Mouse (Mus musculus) limb, embryonic 14.5 days (tissue): ENCODE measurements at regions not wholly inside any gene's neighbourhood (a gene's known extent, or its start where the extent isn't known, plus 50 kb on each side); places are given as distances from the start of the nearest gene placed in this dataset.

Experiments
- ATAC-seq: fragments of 200-750 bp; cut with Nextera tagmentation; 2 replicates; pipeline ENCODE4 v1.8.0; 2017; ENCODE audit warnings: low read depth, moderate number of reproducible peaks, moderate TSS enrichment; ENCODE audit not compliant: low FRiP score
- DNase-seq: peaks from one replicate; pipeline ENCODE4 v3.0.0-alpha.2; 2015; ENCODE audit warnings: low spot score
- H3K27ac ChIP-seq: fragments of 300-500 bp; sonication (generic); replicated peaks from 2 replicates; pipeline ENCODE4 v1.5.1; 2014; ENCODE audit warnings: low read depth, mild to moderate bottlenecking, low read length, moderate library complexity, mixed read lengths
- H3K27me3 ChIP-seq: fragments of 300-500 bp; sonication (generic); 2 replicates; pipeline ENCODE4 v1.6.1; 2014; ENCODE audit warnings: low read length, mixed read lengths; ENCODE audit not compliant: control insufficient read depth, insufficient read depth
- H3K36me3 ChIP-seq: fragments of 300-500 bp; sonication (generic); 2 replicates; pipeline ENCODE4 v1.6.1; 2014; ENCODE audit warnings: mild to moderate bottlenecking, low read length, moderate library complexity, mixed read lengths; ENCODE audit not compliant: control insufficient read depth, insufficient read depth
- H3K4me1 ChIP-seq: fragments of 300-500 bp; sonication (generic); 2 replicates; pipeline ENCODE4 v1.6.1; 2014; ENCODE audit warnings: antibody characterized with exemption, low read length, mixed read lengths; ENCODE audit not compliant: control insufficient read depth, insufficient read depth
- H3K4me2 ChIP-seq: fragments of 300-500 bp; sonication (generic); replicated peaks from 2 replicates; pipeline ENCODE4 v1.6.1; 2014; ENCODE audit warnings: low read depth, mild to moderate bottlenecking, low read length, moderate library complexity; ENCODE audit not compliant: severe bottlenecking
- H3K4me3 ChIP-seq: fragments of 300-500 bp; sonication (generic); replicated peaks from 2 replicates; pipeline ENCODE4 v1.5.1; 2014; ENCODE audit warnings: low read length
- H3K9ac ChIP-seq: fragments of 300-500 bp; sonication (generic); 2 replicates; pipeline ENCODE4 v1.6.1; 2014; ENCODE audit warnings: mild to moderate bottlenecking, low read depth, low read length, moderate library complexity; ENCODE audit not compliant: severe bottlenecking
- H3K9me3 ChIP-seq: fragments of 300-500 bp; sonication (generic); 2 replicates; pipeline ENCODE4 v1.6.1; 2016; ENCODE audit warnings: low read length; ENCODE audit not compliant: control insufficient read depth
- POLR2A ChIP-seq: fragments of 200-500 bp; IDR thresholded peaks from 2 replicates; pipeline ENCODE4 v1.8.0; 2012; ENCODE audit warnings: inconsistent platforms, mild to moderate bottlenecking, moderate library complexity, borderline replicate concordance; ENCODE audit not compliant: insufficient read depth, insufficient read length; ENCODE audit errors: extremely low read depth
- WGBS: fragments of 180-500 bp; shearing (Covaris S2); extraction: QIAGEN DNeasy Blood & Tissue Kit; methylation state at CpG from one replicate; pipeline ENCODE4 v1.1.7; 2014; 5-methylcytosine and 5-hydroxymethylcytosine counted together

DNA sequence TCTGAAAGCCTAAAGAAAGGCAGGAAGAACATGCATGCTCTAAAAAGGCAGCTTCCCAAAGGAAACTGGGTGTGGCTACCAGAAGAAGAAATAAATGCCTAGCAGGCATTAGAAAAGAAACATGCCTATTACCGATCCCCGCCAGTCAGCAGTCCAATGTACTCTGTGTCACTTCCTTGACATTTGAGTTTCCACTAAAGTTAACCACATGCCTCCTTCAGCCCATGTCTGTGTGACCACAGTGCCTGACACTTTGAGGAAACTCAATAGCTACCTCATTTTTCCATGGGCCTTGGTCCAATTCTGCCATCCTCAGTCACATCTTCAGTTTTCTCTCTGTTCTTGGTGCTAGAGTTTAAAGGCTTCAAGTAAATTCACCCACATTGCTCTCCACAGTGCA, 233.7 kb upstream of the Isx start:
- Histone ChIP-seq H3K4me1 (no peaks in the 10 kb centered on the region), H3K27me3 (no peaks in the 10 kb centered on the region), H3K27ac (no peak overlapping the region), H3K4me2 (no peak overlapping the region), H3K36me3 (no peaks in the 10 kb centered on the region), H3K9ac (no peak overlapping the region), H3K4me3 (no peak overlapping the region), H3K9me3 (no peaks in the 10 kb centered on the region)
- WGBS: 77% methylated on average over 2 of the region's 2 CpGs
- ATAC-seq (no peak), DNase-seq (no peak)
- TF ChIP-seq POLR2A: no peak

DNA sequence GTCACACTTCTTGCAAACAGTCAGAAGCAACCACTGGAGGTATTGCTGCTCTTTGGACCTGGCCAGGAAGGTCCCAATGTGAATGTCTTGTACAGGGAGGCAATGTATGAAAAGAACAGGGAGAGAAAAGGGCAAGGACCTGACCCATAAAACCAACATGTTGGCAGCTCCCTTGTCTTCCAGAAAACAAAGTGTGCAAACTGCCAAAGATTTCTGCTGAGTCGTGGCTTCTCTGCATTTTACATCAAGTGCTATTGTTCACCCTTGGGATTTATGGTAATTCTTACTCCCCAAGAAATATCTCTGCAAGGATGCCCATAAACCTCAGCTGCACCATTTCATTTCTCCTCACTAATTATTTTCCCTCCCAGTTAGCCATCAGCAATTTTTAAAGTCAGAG, 232.3 kb upstream of the Isx start:
- H3K4me1 ChIP-seq: no peaks in the 10 kb centered on the region
- H3K36me3 ChIP-seq: no peaks in the 10 kb centered on the region
- ATAC-seq: no peak
- DNase-seq: no peak
- TF ChIP-seq POLR2A: no peak
- no peak overlapping the region for H3K27ac ChIP-seq
- H3K9me3 ChIP-seq: no peaks in the 10 kb centered on the region
- 39% methylated on average over 1 of the region's 1 CpGs for WGBS
- no peak overlapping the region for H3K9ac ChIP-seq
- no peaks in the 10 kb centered on the region for H3K27me3 ChIP-seq
- no peak overlapping the region for H3K4me2 ChIP-seq
- H3K4me3 ChIP-seq: no peak overlapping the region

DNA sequence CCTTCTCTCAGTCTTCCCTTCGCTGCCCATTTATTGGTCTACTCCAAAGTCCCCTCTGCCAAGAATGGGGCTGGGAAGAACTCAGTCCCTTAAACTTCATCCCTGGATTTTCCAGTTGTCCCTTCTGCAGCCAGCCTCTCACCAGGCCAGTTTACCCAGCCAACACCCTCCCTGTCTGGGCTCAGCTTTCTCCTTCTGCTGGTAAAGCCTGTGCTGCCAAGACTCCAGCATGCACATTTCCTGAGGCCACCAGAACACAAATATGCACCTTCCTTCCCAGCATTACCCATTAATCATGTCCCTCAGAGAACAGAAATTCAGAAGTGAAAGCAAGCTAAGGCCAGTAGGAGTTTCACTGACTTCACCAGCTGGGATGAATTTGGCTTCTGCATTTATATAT, 213.0 kb upstream of the Isx start:
- Histone ChIP-seq H3K9me3 (no peaks in the 10 kb centered on the region), H3K4me3 (no peak overlapping the region), H3K4me2 (no peak overlapping the region), H3K4me1 (no peaks in the 10 kb centered on the region), H3K36me3 (no peaks in the 10 kb centered on the region), H3K27me3 (no peaks in the 10 kb centered on the region), H3K27ac (no peak overlapping the region), H3K9ac (no peak overlapping the region)
- DNase-seq (peak; percentile 9), ATAC-seq (no peak)
- no peak for TF ChIP-seq POLR2A
- 84% methylated on average over 1 of the region's 1 CpGs for WGBS

DNA sequence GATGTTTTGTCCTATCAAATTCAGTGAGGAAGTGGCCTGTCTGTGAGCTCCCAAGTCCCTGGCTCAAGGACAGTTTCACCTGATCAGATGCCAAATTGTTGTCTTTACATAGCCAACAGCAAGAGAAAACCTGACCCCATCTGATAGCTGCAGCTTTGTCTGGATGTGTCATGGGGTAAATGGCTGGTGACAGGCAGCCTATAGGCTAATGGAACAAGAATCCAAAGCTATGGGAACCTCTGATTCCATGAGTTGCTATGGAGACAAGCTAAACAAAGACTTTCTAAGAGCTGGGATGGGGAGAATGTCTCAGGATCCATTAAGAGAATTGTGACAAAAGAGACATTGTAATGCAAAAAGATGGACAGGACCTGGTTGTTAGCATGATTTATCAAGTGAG, 184.6 kb upstream of the Isx start:
- no peaks in the 10 kb centered on the region for H3K36me3 ChIP-seq
- no peaks in the 10 kb centered on the region for H3K27me3 ChIP-seq
- no peaks in the 10 kb centered on the region for H3K4me1 ChIP-seq
- TF ChIP-seq POLR2A: no peak
- DNase-seq: no peak
- no peak overlapping the region for H3K9ac ChIP-seq
- H3K9me3 ChIP-seq: no peaks in the 10 kb centered on the region
- no peak overlapping the region for H3K4me2 ChIP-seq
- ATAC-seq: no peak
- H3K27ac ChIP-seq: no peak overlapping the region
- no peak overlapping the region for H3K4me3 ChIP-seq

DNA sequence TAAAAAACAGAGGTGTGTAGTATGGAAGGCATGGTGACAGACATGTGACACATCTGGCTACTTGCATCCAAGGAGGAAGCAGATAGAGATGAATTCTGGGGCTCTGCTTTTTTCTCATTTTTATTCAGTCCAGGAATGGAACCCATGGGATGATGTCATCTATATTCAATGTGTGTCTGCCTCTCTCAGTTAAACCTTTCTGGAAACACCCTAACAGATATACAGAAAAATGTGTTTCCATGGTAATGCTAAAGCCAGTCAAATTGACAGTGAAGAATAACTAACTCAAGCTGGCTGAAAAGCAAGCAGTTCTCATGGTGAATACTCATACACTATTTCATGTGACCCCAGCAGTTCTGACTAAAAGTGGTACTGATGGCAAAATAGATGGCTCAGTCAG, 177.0 kb upstream of the Isx start:
- 0 out of 2 replicates have a peak, but pooled peaks have one; percentile 15 for ATAC-seq
- no peaks in the 10 kb centered on the region for H3K4me1 ChIP-seq
- H3K27me3 ChIP-seq: no peaks in the 10 kb centered on the region
- no peak overlapping the region for H3K4me3 ChIP-seq
- H3K36me3 ChIP-seq: no peaks in the 10 kb centered on the region
- no peak for DNase-seq
- no peak overlapping the region for H3K9ac ChIP-seq
- H3K4me2 ChIP-seq: no peak overlapping the region
- no peak overlapping the region for H3K27ac ChIP-seq
- no peak for TF ChIP-seq POLR2A
- H3K9me3 ChIP-seq: no peaks in the 10 kb centered on the region

DNA sequence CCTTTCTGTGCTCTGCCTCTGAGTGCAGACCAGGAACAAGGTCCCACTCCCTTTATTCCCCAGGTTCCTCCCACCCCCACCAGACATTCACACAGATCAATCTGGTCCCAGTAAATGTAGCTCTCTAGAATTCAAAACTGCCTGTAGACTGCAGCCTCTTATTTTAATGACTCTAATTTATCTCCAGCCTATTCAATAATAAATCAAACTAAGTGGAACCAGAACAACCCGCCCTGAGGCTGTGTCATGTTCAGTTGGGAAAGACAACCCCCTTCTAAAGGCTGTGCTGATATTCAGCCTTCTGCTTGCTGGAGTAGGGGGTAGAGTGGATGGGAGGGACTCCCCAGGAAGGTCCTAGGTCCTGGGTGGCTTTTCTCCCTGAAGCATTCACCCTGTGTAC, 175.7 kb upstream of the Isx start:
- no peak for ATAC-seq
- no peak for DNase-seq
- no peaks in the 10 kb centered on the region for H3K4me1 ChIP-seq

More for the DNA sequence above, 175.7 kb upstream of the Isx start:
- WGBS: 28% methylated on average over 1 of the region's 1 CpGs
- Histone ChIP-seq H3K27ac (no peak overlapping the region), H3K9me3 (no peaks in the 10 kb centered on the region), H3K27me3 (no peaks in the 10 kb centered on the region), H3K9ac (no peak overlapping the region), H3K4me2 (no peak overlapping the region), H3K36me3 (no peaks in the 10 kb centered on the region), H3K4me3 (no peak overlapping the region)
- no peak for TF ChIP-seq POLR2A
